Mouse (Mus musculus): ENCODE measurements around the gene 3110082I17Rik.
"Not testable (repeated sequence)": the region's sequence is repeated elsewhere in the genome, so short reads cannot be mapped to it uniquely, and the experiment has no call there.

Gene 3110082I17Rik

GRCm38 (mm10) chr5:139347225-139347624, 113.1 kb downstream of the 3110082I17Rik start:
- DNase-seq = no peak

GRCm38 (mm10) chr5:139345364-139345714, 115.0 kb downstream of the 3110082I17Rik start:
- no peak for DNase-seq

- peak; percentile 91 to 97 for DNase-seq
These were observed 115.5 kb downstream of the 3110082I17Rik start for GRCm38 (mm10) chr5:139344687-139345363.

GRCm38 (mm10) chr5:139344021-139344686, 116.2 kb downstream of the 3110082I17Rik start:
- DNase-seq = peak; percentile 44 to 74

- no peak for DNase-seq
These were observed 121.4 kb downstream of the 3110082I17Rik start for GRCm38 (mm10) chr5:139338891-139339290.

GRCm38 (mm10) chr5:139338403-139338802, 121.9 kb downstream of the 3110082I17Rik start:
- no peak for DNase-seq

GRCm38 (mm10) chr5:139337826-139338370, 122.4 kb downstream of the 3110082I17Rik start:
- no peak for DNase-seq

- DNase-seq = no peak
These were observed 124.7 kb downstream of the 3110082I17Rik start for GRCm38 (mm10) chr5:139335634-139336033.

GRCm38 (mm10) chr5:139334394-139334793, 125.9 kb downstream of the 3110082I17Rik start:
- DNase-seq = not testable (repeated sequence)

- no peak for DNase-seq
These were observed 126.9 kb downstream of the 3110082I17Rik start for GRCm38 (mm10) chr5:139333301-139334013.

GRCm38 (mm10) chr5:139332590-139333272, 127.6 kb downstream of the 3110082I17Rik start:
- no peak for DNase-seq

- DNase-seq = peak; percentile 41 to 74
These were observed 128.6 kb downstream of the 3110082I17Rik start for GRCm38 (mm10) chr5:139331742-139332141.

- DNase-seq = no peak
These were observed 129.6 kb downstream of the 3110082I17Rik start for GRCm38 (mm10) chr5:139330766-139331165.

- DNase-seq = no peak
These were observed 132.7 kb downstream of the 3110082I17Rik start for GRCm38 (mm10) chr5:139327634-139328020.

- no peak for DNase-seq
These were observed 133.2 kb downstream of the 3110082I17Rik start for GRCm38 (mm10) chr5:139326986-139327633.

GRCm38 (mm10) chr5:139326111-139326696, 134.1 kb downstream of the 3110082I17Rik start:
- DNase-seq = no peak

- DNase-seq = peak; percentile 50 to 78
These were observed 134.8 kb downstream of the 3110082I17Rik start, which contains the start of gene Adap1 for GRCm38 (mm10) chr5:139325395-139325966. Gene Adap1 (minus strand): TSS chr5:139325622.

- DNase-seq = peak; percentile 43 to 63
These were observed 135.5 kb downstream of the 3110082I17Rik start for GRCm38 (mm10) chr5:139324691-139325394.

- no peak for DNase-seq
These were observed 136.3 kb downstream of the 3110082I17Rik start for GRCm38 (mm10) chr5:139324045-139324491.

GRCm38 (mm10) chr5:139323260-139323924, 136.9 kb downstream of the 3110082I17Rik start:
- no peak for DNase-seq
